Mouse (Mus musculus) liver, postnatal 0 days (tissue): Measurements from ENCODE around the gene Cfap46.

ENCODE experiments used
- CTCF ChIP-seq: sonication (generic); IDR thresholded peaks from 2 replicates; pipeline ENCODE4 v1.5.1; 2016; ENCODE audit warnings: antibody characterized with exemption, low read depth
- EP300 ChIP-seq: IDR thresholded peaks from 2 replicates; pipeline ENCODE4 v1.6.1; 2016; ENCODE audit warnings: antibody characterized with exemption, low read depth, mild to moderate bottlenecking

GRCm38 (mm10) chr7:139585183-139585821, 98.3 kb downstream of the Cfap46 start:
- no peak for TF ChIP-seq CTCF
- no peak for TF ChIP-seq EP300
